Mouse (Mus musculus) T-helper 1 cell (primary cell): ENCODE results near the gene Myh1.

Experiments used
- in situ Hi-C: fragments of 300-600 bp; cut with MboI, MseI; formaldehyde crosslinking; loops from one replicate; pipeline ENCODE4 v1.15.1; 2025; ENCODE audit warnings: high pct_unique_total_duplicates

Gene Myh1

GRCm38 (mm10) chr11:67229946-67230345 lies 30.1 kb downstream of the Myh1 start:
- in situ Hi-C loops, result no loop called here

DNA sequence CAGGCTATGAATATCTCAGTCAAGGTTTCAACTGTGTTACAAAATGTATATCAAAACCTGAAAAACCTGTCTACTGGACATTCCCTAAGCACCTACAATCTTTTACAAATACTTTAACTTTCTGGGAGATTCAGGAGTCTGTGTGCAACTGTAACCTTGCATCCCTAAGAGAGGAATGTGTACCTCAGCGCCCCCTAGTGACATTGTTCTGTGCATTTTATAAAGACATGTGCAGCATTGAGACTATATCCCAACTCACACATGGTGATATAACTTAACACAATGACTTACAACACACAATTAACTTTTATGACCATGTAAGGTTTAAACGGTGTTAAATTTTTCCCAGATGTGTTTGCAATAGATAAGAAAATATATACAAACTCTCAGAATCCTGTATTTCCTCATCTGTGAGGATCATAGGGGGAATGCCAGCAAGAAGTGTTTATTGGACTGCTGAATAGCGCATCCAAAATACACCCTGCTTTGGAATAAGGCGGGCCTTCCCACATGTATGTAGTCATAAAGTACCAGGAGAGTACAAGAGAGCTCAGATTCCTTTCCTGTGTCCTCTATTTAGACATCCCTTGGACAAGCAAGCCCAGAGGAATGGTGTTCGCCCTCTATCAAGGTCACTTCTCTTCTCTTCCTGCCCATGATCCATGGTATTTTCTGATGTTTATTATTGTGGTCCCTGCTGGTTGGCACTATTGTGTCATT lies 35.9 kb downstream of the Myh1 start:
- in situ Hi-C loops, result no loop called here

- in situ Hi-C loops, result no loop called here
Measured at GRCm38 (mm10) chr11:67236799-67237198, 36.9 kb downstream of the Myh1 start.

DNA sequence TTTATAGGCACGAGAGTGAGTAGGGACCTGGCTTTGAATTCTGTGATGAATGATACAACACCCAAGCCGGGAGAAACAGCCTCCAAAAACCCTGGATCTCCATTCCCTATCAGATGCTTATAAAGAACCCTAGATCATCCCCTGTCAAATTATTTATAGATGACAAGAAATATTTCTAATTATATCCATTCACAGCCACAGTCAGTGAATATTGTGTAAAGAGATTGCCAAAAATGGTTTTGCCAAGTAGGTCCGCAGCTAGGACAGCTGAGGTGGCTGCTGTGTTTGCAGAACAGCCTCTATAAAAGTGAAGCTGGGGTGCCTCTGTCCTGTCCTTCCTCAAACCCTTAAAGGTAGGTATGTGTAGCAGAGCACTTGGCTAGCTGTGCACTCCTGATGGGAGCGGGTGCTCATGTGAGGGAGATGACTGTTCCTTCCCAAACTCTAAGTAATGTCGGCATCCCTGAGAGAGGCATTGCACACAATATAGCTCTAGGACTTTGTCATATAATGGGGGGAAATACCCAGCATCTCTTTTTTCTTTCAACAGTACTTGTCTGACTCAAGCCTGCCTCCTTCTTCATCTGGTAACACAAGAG lies 37.7 kb downstream of the Myh1 start, which contains the start of gene Myh4:
TSS of gene Myh4 (plus strand) at position 549 of the 599 bp plus-strand sequence.
- in situ Hi-C loops, result no loop called here

DNA sequence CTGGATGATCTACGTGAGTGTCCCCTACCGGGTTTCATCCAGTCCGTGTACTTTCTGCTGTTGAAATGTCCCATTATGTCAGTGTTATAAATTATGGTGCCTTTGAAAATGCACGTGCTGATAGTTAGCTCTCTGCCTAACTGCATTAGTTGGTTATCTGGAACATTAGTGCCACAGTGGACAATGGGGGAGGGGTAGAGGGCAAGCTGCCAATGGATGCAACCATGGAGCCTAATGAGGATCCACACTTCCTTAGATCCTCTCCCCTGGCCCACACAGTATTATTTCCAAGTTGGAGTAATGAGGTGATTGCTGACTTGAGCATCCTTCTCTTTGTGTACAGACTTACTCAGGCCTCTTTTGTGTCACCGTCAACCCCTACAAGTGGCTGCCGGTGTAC lies 41.2 kb downstream of the Myh1 start:
- in situ Hi-C loops, result no loop called here

- in situ Hi-C loops, result no loop called here
Measured at GRCm38 (mm10) chr11:67253691-67254090, 53.8 kb downstream of the Myh1 start.

DNA sequence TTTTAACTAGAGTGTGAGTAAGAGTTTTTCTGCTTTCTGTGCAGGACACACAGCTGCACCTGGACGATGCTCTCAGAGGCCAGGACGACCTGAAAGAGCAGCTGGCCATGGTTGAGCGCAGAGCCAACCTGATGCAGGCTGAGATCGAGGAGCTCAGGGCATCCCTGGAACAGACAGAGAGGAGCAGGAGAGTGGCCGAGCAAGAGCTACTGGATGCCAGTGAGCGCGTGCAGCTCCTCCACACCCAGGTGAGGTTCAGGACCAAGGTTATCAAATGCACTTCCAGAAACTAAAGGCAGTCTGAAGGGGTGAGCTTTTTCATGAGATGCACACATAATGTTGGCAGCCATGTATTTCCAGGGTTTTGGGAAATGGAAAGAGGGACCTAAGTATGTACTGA lies 57.2 kb downstream of the Myh1 start:
- in situ Hi-C loops, result no loop called here

- in situ Hi-C loops, result no loop called here
Measured at GRCm38 (mm10) chr11:67260956-67261355, 61.1 kb downstream of the Myh1 start.
